Mouse (Mus musculus) right cerebral cortex, postnatal 10 days (tissue): Measurements from ENCODE around the gene Pnpla3.

ENCODE experiments used
- DNase-seq, 2 experiments: peaks; one replicate each; pipeline ENCODE4 v3.0.0; 2021; ENCODE audit warnings: low spot score in 2 of 2

Pnpla3 gene

GRCm38 (mm10) chr15:84178733-84179132 is 11.1 kb downstream of the Pnpla3 start:
- no peak for DNase-seq

- DNase-seq, result no peak
Observed at GRCm38 (mm10) chr15:84182000-84182399, 14.4 kb downstream of the Pnpla3 start.

- peak; percentile 49 to 52 for DNase-seq
Observed at GRCm38 (mm10) chr15:84183967-84184366, 16.3 kb downstream of the Pnpla3 start.

GRCm38 (mm10) chr15:84186196-84186595 is 18.6 kb downstream of the Pnpla3 start:
- DNase-seq, result no peak

- DNase-seq, result no peak
Observed at GRCm38 (mm10) chr15:84188887-84189530, 21.4 kb downstream of the Pnpla3 start.

- no peak for DNase-seq
Observed at GRCm38 (mm10) chr15:84189881-84190280, 22.2 kb downstream of the Pnpla3 start.

GRCm38 (mm10) chr15:84191724-84192057 is 24.1 kb downstream of the Pnpla3 start:
- DNase-seq, result no peak

- peak; percentile 95 to 97 for DNase-seq
Observed at GRCm38 (mm10) chr15:84192058-84192791, 24.6 kb downstream of the Pnpla3 start, which contains the start of gene Samm50. Gene Samm50 (plus strand): TSS chr15:84192241.

GRCm38 (mm10) chr15:84196486-84197165 is 29.0 kb downstream of the Pnpla3 start:
- no peak for DNase-seq

GRCm38 (mm10) chr15:84207327-84207726 is 39.7 kb downstream of the Pnpla3 start:
- DNase-seq, result no peak

GRCm38 (mm10) chr15:84209517-84210412 is 42.1 kb downstream of the Pnpla3 start:
- DNase-seq, result no peak

GRCm38 (mm10) chr15:84210461-84210860 is 42.8 kb downstream of the Pnpla3 start:
- no peak for DNase-seq

GRCm38 (mm10) chr15:84210941-84211340 is 43.3 kb downstream of the Pnpla3 start:
- DNase-seq, result no peak

- no peak for DNase-seq
Observed at GRCm38 (mm10) chr15:84211564-84211963, 43.9 kb downstream of the Pnpla3 start.

GRCm38 (mm10) chr15:84212031-84212755 is 44.6 kb downstream of the Pnpla3 start:
- DNase-seq, result peak; percentile 88 to 92

- no peak for DNase-seq
Observed at GRCm38 (mm10) chr15:84212756-84213105, 45.1 kb downstream of the Pnpla3 start.

GRCm38 (mm10) chr15:84213162-84213739 is 45.6 kb downstream of the Pnpla3 start:
- no peak for DNase-seq

- DNase-seq, result no peak
Observed at GRCm38 (mm10) chr15:84214476-84214875, 46.8 kb downstream of the Pnpla3 start.

GRCm38 (mm10) chr15:84215273-84215672 is 47.6 kb downstream of the Pnpla3 start:
- no peak for DNase-seq

GRCm38 (mm10) chr15:84216026-84216425 is 48.4 kb downstream of the Pnpla3 start:
- no peak for DNase-seq
